Mouse (Mus musculus) large intestine, adult 2 months (tissue): ENCODE data around the gene Ncs1. TPM values are rescaled to one million over a fixed set of nuclear protein-coding genes. Genes with fewer than 3 reads are reported as not detected.

Experiments
- DNase-seq: peaks from one replicate; pipeline ENCODE4 v3.0.0-alpha.2; 2012; ENCODE audit warnings: low read depth, low spot score
- WGBS: fragments of 180-500 bp; shearing (Covaris S2); methylation state at CpG from one replicate; pipeline ENCODE4 v1.1.7; 2018; 5-methylcytosine and 5-hydroxymethylcytosine counted together
- polyA plus RNA-seq: library from polyadenylated mRNA; depleted of rRNA; stranded (reverse); fragments of >200 nt; gene quantifications from 2 replicates; pipeline ENCODE4 v1.2.3, GENCODE M21; 2012

Gene Ncs1
- polyA plus RNA-seq, 1 experiment = 1.8 TPM

DNA sequence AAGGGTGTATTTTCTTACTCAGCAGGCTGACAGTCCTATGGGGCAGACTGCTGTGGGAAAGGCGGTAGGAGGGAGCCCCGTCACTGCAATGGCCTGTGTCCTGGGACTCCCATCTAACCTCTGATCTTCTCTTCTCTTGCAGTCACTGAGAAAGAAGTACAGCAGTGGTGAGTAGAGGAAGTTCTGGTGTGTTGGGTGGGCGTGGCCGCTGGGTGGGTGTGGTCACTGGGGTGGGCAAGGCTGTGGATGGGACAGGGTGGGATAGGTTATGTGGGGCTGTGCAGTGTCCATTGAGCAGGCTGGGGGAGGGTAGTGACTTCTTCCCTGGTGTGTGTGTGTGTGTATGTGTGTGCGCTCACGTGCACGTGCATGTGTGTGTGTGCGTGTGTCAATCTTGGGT is 24.8 kb downstream of the Ncs1 start:
- DNase-seq = no peak

DNA sequence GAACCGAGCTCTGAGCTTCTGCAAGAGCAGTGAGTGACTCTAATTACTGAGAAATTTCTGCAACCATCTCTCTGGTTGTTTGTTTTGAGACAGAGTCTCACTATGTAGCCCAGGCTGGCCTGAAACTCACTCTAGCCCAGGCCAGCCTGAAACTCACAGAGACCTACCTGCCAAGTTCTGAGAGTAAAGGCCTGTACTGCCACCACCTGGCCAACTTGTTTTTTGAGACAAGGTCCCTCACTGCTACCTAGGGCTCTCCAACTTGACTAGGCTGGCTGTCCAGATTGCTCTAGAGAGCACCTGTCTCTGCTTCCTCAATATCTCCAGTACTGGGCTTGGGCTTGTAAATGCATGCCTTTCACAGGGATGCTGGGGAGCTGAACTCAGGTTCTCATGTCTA is 25.4 kb downstream of the Ncs1 start:
- DNase-seq = no peak
- WGBS = 83% methylated on average over 1 of the region's 1 CpGs

More for the DNA sequence above, 24.8 kb downstream of the Ncs1 start:
- WGBS = 84% methylated on average over 8 of the region's 8 CpGs

DNA sequence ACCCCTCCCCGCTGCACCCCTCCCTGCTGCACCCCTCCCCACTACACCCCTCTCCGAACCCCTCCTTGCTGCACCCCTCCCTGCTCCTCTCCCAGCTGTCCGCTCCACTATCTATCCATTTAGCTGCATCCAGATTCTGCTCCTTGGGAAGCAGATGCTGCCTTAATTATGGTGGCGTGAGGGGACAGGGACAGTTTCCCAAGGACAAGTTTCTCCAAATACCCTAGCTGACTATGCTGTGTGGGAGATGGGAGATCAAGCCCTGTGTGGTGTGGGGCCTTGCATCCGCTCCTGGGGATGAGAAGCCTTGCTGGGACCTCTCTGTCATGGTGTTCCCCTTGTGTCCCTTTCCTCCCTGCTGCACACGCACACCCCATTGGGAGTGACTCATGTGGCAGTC is 29.4 kb downstream of the Ncs1 start:
- no peak for DNase-seq
- 90% methylated on average over 6 of the region's 6 CpGs for WGBS

DNA sequence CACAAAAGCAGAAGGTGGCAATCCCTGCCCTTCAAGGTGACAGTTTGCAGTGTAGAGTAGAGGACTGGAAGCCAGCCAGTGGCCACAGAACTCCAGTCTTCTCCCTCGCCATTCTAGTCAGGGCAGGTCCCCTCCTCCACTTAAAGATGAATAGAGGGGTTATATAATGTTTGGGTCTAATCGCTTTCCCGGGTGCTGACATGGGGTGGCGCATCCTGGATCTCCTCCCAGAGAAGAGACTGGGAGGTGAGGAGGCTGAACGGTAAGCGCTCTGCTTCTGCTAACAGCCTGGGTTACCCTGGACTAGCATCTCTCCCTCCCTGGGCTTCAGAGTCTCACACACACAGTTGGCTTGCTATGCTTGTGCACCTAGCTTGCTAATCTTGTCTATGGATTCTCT is 32.2 kb downstream of the Ncs1 start:
- DNase-seq = no peak
- 60% methylated on average over 6 of the region's 6 CpGs for WGBS

DNA sequence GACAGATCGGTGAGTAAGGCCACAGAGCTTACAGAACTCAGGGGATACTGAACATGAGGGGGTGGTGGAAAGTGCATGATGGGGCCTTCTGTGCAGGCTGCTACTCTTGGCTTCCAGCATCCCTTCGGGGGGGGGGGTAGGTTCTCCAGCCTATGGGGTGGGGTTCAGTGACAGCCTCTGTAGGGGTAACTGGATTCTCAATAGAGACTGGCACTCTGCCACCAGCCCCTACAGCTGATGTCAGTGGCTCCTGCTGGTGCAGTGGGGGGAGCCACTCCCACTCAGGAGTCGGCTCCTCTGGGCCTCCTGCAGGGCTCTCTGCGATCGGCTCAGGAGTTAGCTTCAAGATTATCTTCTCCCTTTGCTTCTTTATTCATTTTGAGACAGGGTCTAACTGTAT is 32.9 kb downstream of the Ncs1 start:
- no peak for DNase-seq
- 83% methylated on average over 5 of the region's 5 CpGs for WGBS

DNA sequence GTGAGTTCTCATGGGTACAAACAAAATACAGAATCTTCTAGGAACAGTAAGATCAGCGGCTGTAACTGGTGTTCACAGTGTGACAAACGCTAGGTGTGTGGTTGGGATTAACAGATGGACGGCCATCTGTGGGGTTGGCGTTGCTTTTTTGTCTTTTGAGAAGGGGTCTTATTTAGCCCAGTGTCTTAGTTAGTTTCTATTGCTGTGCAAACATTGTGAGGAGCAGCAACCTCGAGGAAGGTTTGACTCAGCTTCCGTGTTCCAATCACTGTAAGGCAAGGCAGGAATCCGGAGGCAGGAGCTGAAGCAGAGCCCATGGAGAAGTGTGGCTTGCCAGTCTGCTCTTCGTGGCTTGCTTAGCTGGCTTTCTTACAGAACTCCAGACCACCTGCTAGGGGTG is 35.5 kb downstream of the Ncs1 start:
- 75% methylated on average over 8 of the region's 8 CpGs for WGBS
- no peak for DNase-seq

DNA sequence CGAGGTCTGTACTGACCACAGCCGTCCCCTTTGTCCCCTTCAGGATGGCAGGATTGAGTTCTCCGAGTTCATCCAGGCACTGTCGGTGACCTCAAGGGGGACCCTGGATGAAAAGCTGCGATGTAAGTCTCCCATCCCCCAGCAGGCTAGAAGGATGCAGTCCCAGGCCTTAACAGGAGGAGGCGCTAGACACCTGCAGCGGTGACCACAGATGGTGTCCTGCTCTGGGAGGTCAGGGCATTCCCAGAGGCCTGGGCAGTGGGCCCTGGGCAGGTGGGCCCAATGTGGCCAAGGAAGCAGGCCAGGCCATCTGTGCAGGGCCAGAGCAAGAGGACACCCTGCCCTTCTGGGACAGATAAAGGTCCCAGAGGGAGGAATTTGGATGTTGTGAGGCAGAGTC is 36.6 kb downstream of the Ncs1 start:
- 66% methylated on average over 7 of the region's 7 CpGs for WGBS
- DNase-seq = no peak

DNA sequence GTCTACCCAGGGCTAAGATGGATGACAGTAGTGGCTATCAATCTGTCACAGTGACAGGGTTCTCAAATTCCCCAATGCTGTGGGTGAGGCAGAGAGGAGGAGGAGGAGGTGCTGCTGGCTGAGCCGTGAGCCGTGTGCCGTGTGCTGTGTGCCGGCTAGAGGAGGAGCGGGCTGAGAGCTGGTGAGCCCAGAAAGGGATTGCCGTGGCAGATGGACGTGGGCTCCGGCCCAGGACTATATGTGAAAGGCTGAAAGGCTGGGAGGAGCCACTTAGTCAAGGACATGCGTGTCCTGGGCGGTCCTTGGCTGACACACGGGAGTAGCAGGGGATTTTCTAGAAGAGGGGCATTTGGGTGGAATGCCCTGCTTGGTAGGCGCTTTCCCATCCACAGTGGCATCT is 37.3 kb downstream of the Ncs1 start:
- 93% methylated on average over 12 of the region's 12 CpGs for WGBS
- no peak for DNase-seq

DNA sequence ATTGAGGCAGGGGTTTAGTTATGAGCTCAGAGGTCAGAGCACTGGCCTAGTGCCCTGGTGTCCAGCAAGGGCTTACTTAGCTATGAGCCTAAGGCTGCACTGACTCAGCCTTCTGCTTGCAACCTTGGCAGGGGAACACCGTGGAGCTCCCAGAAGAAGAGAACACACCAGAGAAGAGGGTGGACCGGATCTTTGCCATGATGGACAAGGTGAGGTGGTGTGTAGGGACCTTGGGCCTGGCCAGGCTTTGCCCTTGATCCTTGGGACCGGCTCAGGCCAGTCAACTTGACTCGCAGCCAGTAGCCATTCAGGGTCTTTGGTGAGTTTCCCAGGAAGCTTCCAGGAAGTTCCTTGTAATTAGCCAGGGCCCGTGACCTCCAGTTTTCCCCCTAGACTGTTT is 38.9 kb downstream of the Ncs1 start:
- WGBS = 86% methylated on average over 5 of the region's 5 CpGs
- no peak for DNase-seq

DNA sequence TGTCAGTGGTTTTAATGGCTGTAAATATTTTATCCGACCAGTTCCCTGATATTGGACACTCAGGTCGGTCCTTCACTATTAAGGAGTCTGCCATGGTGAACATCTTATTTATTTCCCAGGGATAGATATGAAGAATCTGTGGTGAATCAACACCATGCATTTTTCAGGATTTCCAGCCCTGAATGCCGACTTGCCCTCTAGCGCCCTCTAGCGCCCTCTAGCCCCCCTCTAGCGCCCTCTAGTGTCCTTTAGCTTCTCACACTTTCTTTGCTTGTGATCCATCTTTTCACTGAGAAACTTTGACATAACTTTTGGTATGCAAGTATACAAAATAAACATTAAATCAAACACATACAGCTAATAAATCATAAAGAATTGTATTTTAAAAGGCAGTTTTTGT is 45.8 kb downstream of the Ncs1 start:
- 13% methylated on average over 6 of the region's 6 CpGs for WGBS
- no peak for DNase-seq

DNA sequence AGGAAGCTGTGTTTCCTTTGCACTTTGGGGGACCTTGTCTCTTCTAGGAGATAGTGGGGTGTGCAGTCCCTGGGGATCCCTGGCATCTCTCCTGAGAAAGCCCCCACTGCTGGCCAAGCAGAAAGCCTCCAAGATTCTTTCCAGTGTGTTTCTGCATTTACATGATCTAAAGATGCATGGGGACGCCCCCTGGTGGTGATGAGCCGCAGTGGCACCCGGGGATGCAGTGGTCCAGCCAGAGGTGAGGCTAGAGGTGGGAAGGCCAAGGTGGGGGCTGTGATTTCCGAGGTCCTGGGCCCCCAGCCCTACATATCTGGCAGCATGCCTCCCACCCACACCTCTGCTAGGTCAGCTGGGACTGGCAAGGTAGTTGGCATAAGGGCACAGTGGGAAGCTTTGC is 49.4 kb downstream of the Ncs1 start:
- 0% methylated on average over 4 of the region's 4 CpGs for WGBS
- no peak for DNase-seq

DNA sequence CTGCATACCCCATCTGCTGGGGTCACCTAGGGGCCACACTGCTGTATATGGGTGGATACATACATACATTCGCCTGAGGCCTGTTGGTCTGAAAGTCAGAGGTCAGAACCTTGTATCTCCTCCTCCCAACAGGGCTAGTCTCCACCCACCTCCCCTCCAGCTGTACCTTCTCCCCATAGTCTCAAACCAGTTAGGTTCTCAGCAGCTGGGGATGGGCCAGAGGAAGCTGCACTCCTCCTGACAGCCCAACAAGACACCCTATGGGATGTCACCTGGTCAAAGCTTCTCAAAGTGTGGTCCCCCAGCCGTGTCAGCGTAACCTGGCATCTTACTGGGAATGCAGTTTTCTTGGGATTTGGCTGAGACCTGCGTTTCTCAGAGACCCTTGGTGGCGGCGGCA is 50.8 kb downstream of the Ncs1 start:
- 83% methylated on average over 6 of the region's 6 CpGs for WGBS
- DNase-seq = no peak

DNA sequence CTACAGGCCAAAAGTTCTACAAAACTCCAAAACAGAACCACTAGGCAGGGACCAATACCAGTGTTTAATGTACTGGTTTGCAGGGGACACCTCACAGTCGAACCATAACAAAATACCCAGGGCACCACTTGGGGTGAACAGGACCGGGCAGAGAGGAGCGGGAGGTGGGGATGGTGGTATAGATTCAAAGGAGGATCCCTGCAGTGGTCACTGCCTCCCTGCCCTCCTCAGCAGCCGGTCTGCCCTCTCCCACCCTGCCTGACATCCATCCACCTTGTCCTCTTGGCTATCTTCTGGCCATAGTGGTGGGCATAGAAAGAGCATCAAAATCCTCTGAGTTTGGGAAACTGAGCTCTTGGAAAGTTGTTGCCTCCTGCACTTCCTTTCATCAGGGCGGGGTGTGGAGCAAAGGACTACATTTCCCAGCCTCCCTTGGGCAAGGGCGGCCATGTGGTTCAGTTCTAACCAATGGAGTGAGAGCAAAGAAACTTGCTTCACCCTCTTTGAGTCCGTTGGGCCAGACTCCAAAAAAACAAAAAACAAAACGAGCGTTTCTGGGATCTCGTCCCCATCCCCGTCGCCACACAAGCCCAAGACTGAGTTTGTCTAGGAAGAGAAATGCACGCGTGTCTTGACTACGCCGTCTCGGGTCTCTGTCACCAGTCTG is 52.1 kb downstream of the Ncs1 start:
- DNase-seq = peak; percentile 47
- WGBS = 7% methylated on average over 17 of the region's 17 CpGs

DNA sequence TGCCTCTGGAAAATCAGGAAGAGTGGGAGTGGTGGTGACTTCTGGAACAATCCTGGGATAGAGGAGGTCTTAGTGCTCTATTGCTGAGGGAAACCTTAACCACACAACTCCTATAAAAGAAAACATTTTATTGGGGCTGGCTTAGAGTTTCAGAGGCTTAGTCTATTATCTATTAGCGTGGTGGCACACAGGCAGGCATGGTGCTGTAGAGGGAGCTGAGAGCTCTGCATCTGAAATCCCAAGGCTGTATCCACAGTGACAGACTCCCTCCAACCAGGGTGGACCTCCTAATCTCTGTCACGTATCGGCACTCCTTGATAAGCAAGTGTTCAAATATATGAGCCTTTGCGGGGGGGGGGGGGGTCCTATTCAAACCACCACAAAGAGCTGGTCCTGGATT is 53.2 kb downstream of the Ncs1 start:
- 53% methylated on average over 4 of the region's 4 CpGs for WGBS
- DNase-seq = no peak

DNA sequence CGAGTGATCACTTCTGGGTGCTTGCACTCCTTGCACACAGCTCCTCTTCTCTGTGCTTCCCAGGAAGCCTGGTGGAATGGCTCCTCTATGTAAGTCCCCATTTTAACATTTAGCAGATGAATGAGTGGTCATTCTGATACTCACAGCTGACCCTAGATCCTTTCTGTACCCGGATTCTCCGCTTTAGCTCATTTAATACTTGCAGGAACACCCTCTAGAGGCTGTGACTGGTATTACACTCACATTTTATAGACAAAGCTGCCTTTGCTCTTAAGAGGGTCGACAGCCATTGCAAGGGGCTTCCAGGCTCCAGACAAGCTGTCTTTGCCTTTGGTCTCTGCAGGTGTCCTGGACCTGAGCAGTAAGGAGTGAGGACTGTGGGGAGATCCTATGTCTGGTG is 53.6 kb downstream of the Ncs1 start:
- DNase-seq = no peak
- 28% methylated on average over 4 of the region's 4 CpGs for WGBS

DNA sequence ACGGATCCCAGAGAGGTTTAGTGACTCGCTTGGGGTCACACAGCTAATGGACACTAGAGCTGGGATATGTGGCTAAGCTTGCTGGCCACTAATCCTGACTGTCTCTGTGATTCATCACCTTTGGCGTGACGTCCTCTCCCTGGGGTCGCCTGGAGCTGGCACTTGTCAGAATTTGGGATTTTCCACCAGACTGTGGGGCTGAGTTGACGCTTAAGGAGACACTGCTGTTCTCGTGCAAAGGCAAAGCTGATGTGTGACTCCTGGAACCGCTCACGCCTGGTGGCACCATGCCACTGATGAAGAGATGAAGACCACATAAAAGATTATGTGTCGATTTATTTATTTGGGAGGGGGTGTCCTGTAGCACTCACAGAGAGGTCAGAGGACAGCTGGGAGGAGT is 54.4 kb downstream of the Ncs1 start:
- WGBS = 71% methylated on average over 10 of the region's 10 CpGs

DNA sequence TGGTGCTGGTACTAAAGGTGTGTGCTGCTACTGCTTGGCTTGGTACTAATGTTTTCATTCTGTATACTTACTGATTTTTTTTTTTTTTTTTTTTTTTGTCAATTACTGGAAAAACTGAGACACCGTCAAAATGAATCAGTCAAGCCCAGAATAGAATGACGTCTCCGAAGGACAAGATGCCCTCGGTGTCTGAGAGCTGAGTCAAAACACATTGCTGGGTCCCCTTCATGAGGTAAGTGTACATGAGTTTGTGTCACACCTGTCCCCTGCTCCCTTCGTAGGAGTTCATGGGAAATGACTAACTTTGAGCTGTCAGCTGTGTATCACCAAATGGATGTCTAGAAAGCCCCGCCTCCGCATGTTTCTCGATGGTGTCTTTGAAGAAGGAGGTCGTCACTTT is 57.6 kb downstream of the Ncs1 start:
- DNase-seq = no peak
- WGBS = 78% methylated on average over 9 of the region's 9 CpGs

More for the DNA sequence above, 54.4 kb downstream of the Ncs1 start:
- DNase-seq = no peak

DNA sequence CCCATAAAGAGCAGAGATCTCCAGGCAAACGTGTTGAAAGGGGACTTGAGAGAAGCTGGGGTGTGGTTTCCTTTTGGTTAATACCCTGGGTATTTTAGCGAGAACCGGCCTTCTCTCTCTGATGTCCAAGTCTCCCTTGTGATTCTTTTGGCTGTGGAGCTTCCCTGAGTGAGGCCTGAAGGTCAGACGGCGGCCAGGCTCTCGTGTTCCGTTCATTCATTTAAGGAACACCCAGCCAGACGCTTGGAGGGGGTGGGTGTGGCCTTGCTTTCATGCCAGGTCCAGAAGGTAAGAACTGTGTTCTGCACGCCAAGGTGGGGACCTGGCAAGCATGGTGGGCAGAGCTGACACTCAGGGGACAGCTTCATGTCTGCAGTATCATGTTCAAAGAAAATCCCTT is 58.6 kb downstream of the Ncs1 start:
- 37% methylated on average over 9 of the region's 9 CpGs for WGBS
- no peak for DNase-seq

DNA sequence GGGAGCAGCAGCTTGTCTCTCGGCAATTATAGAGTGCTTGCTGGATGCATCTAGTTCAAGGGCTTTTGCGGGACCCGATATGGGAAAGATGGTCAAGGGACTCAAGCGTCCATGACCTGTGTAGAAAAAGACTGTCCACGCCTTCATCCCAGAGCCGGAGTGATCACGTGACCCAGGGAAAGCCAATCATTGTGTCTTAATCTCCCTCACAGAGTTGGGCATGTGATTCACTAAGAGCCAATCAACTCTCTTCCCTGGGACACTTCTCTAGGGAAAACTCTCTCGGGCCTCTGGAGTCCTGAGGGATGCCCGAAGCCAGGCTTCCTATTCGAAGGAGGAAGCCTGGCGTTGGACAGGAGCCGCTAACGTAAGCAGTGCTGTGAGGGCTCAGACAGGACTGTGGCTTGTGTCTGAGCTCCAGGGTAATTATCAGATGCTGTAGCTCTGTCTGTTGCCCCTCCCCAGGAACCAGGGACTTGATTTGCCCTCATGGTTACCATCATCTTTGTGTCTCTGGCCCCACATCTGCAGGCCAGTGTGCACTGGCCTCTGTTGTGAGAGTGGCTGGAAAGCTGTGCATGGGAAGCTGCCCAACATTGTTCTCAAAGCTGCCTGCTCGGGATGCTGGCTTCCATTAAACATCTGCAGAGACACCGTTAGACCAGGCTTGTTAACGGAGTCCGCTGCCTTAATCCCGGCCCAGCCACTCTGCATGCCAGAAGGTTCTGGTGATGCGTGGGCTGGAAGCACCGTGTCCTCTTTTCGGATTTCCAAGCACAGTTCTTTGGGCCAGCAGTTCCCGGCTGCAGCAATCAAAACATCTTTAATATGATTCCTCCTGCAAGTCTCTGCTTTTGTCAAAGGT is 59.4 kb downstream of the Ncs1 start:
- WGBS = 70% methylated on average over 22 of the region's 22 CpGs
- no peak for DNase-seq

DNA sequence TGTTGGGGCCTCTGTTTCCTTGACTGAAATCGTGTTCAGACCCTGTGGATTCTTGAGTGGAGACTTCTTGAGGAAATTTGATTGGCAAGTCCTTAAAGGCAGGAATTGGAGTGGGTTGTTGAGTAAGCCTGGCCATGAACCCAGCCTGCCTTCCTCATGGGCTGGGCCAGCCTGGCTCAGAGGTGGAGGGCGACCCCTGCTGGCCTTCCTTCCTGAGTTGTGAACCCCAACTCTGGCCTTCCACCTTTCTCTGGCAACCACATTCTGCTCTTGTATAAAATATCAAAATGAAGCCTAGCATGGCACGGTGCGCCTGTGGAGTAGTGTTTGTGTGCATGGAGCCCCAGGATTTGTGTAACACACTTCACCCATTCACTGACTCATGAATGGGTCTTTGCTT is 60.1 kb downstream of the Ncs1 start:
- WGBS = 42% methylated on average over 4 of the region's 4 CpGs
- DNase-seq = no peak

DNA sequence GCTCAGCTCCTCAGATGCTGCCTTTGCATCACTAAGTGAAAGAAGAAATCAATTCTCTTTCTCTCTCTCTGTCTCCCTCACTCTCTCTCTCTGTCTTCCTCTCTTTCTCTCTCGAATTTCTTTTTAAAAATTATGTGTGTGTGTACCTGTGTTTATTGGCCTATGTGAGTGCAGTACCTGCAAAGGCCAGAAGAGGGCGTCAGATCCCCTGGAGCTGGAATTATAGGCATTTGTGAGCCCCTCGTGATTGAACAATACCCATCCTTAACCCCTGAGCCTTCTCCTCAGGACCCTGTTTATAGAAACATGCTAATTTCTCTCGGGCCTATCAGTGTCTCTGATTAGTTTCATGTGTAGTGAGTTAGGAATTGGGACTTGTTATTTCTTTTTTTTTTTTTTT is 62.6 kb downstream of the Ncs1 start:
- 62% methylated on average over 4 of the region's 4 CpGs for WGBS
- no peak for DNase-seq
